Mouse (Mus musculus): Measurements from ENCODE around the gene Mnat1. TPM values are rescaled to one million over a fixed set of nuclear protein-coding genes. Genes with fewer than 3 reads are reported as not detected.

The Mnat1 gene
- total and polyA plus RNA-seq, 3 experiments, result 29.4 to 36.9 TPM; not detected in 1

- no peak for TF ChIP-seq JUND (IDR thresholded peaks at IDR 0.05; ENCODE audit: low read depth, low read length)
- no peak for TF ChIP-seq MAFK (IDR thresholded peaks at IDR 0.05; ENCODE audit: borderline replicate concordance, low read depth, low read length)
- TF ChIP-seq ZNF384 (IDR thresholded peaks at IDR 0.05; ENCODE audit: low read depth, low read length), result no peak
- TF ChIP-seq CTCF (IDR thresholded peaks at IDR 0.05 in 2 of 3, conservative IDR thresholded peaks at IDR 0.05 in 1 of 3; ENCODE audit: control insufficient read depth in 1 of 3, insufficient read depth in 1 of 3, low read depth in 2 of 3, low read length in 3 of 3, poor library complexity in 1 of 3, severe bottlenecking in 1 of 3), result no peak
- TF ChIP-seq RAD21 (IDR thresholded peaks at IDR 0.05; ENCODE audit: low read depth, low read length), result no peak
- no peak for TF ChIP-seq CHD1 (IDR thresholded peaks at IDR 0.05; ENCODE audit: low read depth, low read length)
- TF ChIP-seq SMC3 (IDR thresholded peaks at IDR 0.05; ENCODE audit: low read depth, low read length), result no peak
- no peak for TF ChIP-seq USF2 (IDR thresholded peaks at IDR 0.05; ENCODE audit: borderline replicate concordance in 1 of 2, insufficient read depth in 1 of 2, low read depth in 1 of 2, low read length in 2 of 2)
- TF ChIP-seq MYC (IDR thresholded peaks at IDR 0.05; ENCODE audit: low read depth, low read length), result no peak
- Histone ChIP-seq H3K9me3 (replicated peaks; ENCODE audit: insufficient read depth, low read length) (no peaks in the 10 kb centered on the region), H3K79me2 (ENCODE audit: control insufficient read depth, insufficient read depth, low read length, poor library complexity) (no peaks in the 10 kb centered on the region), H3K4me3 (ENCODE audit: control insufficient read depth in 1 of 2, insufficient read depth in 1 of 2, low read depth in 2 of 2, low read length in 2 of 2) (no peak overlapping the region), H3K9ac (ENCODE audit: control insufficient read depth, low read depth, low read length, poor library complexity, severe bottlenecking) (no peak overlapping the region), H3K27ac (ENCODE audit: control insufficient read depth, low read depth, low read length) (no peak overlapping the region), H3K4me1 (ENCODE audit: control insufficient read depth in 1 of 2, insufficient read depth in 2 of 2, low read length in 2 of 2) (no peaks in the 10 kb centered on the region), H3K27me3 (ENCODE audit: control insufficient read depth in 1 of 2, insufficient read depth in 2 of 2, low read length in 2 of 2) (no peaks in the 10 kb centered on the region; a peak in 2 of 4 replicates), H3K36me3 (ENCODE audit: control insufficient read depth in 1 of 2, insufficient read depth in 2 of 2, low read length in 2 of 2) (no peaks in the 10 kb centered on the region)
- DNase-seq (ENCODE audit: low read depth, low spot score), result no peak
Measured at GRCm38 (mm10) chr12:73112326-73113087, 11.0 kb upstream of the Mnat1 start.

GRCm38 (mm10) chr12:73113196-73113595 lies 10.3 kb upstream of the Mnat1 start, which contains the start of gene Six4:
Six4 (minus strand) TSS chr12:73113456.
- no peaks in the 10 kb centered on the region for H3K4me1 ChIP-seq (ENCODE audit: control insufficient read depth in 1 of 2, insufficient read depth in 2 of 2, low read length in 2 of 2)
- H3K36me3 ChIP-seq (ENCODE audit: control insufficient read depth in 1 of 2, insufficient read depth in 2 of 2, low read length in 2 of 2), result no peaks in the 10 kb centered on the region
- no peak for DNase-seq (ENCODE audit: low read depth, low spot score)
- no peak within 1 kb of the TSS for H3K9ac ChIP-seq (ENCODE audit: control insufficient read depth, low read depth, low read length, poor library complexity, severe bottlenecking)
- H3K9me3 ChIP-seq (replicated peaks; ENCODE audit: insufficient read depth, low read length), result no peaks in the 10 kb centered on the region
- no peak within 1 kb of the TSS for H3K4me3 ChIP-seq (ENCODE audit: control insufficient read depth in 1 of 2, insufficient read depth in 1 of 2, low read depth in 2 of 2, low read length in 2 of 2)
- no peaks in the 10 kb centered on the region; a peak in 1 of 4 replicates for H3K27me3 ChIP-seq (ENCODE audit: control insufficient read depth in 1 of 2, insufficient read depth in 2 of 2, low read length in 2 of 2)
- H3K79me2 ChIP-seq (ENCODE audit: control insufficient read depth, insufficient read depth, low read length, poor library complexity), result no peaks in the 10 kb centered on the region
- TF ChIP-seq UBTF (IDR thresholded peaks at IDR 0.05; ENCODE audit: borderline replicate concordance, insufficient read depth, low read depth, low read length) (no peak), POLR2AphosphoS2 (IDR thresholded peaks at IDR 0.05; ENCODE audit: low read length) (no peak), E2F4 (IDR thresholded peaks at IDR 0.05; ENCODE audit: borderline replicate concordance, low read depth, low read length) (no peak), BHLHE40 (IDR thresholded peaks at IDR 0.05; ENCODE audit: borderline replicate concordance, low read depth, low read length) (no peak), GABPA (IDR thresholded peaks at IDR 0.05; ENCODE audit: low read depth, low read length) (no peak), NELFE (IDR thresholded peaks at IDR 0.05; ENCODE audit: low read depth, low read length) (no peak), ZNF384 (IDR thresholded peaks at IDR 0.05; ENCODE audit: low read depth, low read length) (no peak), MXI1 (IDR thresholded peaks at IDR 0.05; ENCODE audit: low read depth, low read length) (no peak), MAZ (IDR thresholded peaks at IDR 0.05; ENCODE audit: low read depth, low read length) (no peak), POLR2AphosphoS5 (IDR thresholded peaks at IDR 0.05; ENCODE audit: borderline replicate concordance, low read depth, low read length) (no peak), SIN3A (IDR thresholded peaks at IDR 0.05; ENCODE audit: low read length) (no peak)
- H3K27ac ChIP-seq (ENCODE audit: control insufficient read depth, low read depth, low read length), result no peak within 1 kb of the TSS
